Mouse (Mus musculus) cerebellum, adult 9-11 months (tissue): ENCODE measurements around the gene Wdcp.
"Not testable (repeated sequence)": the region's sequence is repeated elsewhere in the genome, so short reads cannot be mapped to it uniquely, and the experiment has no call there.

Source experiments
- DNase-seq: peaks from one replicate; pipeline ENCODE4 v3.0.0; 2022

Gene Wdcp

DNA sequence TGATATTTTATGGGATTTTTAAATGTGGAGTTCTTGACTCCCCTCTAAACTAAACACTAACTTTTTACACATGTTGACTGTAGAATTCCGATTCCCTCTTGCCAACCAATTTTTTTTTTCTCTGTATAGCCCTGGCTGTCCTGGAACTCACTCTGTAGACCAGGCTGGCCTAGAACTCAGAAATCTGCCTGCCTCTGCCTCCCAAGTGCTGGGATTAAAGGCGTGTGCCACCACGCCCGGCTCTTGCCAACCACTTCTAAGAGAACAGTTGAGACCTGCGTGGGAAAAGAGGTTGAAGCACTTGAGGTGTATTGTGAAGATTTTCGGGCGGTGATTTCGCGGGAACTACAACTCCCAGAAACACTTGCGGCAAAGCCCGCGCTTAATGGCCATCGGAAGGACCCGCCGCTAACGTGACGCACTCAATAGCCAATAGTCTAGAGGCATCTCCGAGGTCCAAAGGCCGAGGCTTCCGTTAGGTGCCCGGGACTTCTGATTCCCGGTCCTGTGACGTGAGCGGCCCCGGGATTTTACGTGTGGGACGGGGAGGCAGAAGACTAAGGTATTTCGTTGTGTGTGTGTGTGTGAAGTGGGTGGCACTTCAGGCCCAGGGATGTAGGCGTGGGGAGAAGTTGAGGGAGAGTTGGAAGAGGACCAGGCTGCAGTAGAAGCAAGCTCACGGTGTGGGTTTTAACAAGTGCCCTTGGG, at the start of gene Wdcp:
Gene Wdcp, plus strand, starts transcription at position 414 of the 708 bp plus-strand sequence.
- DNase-seq = peak; percentile 95

DNA sequence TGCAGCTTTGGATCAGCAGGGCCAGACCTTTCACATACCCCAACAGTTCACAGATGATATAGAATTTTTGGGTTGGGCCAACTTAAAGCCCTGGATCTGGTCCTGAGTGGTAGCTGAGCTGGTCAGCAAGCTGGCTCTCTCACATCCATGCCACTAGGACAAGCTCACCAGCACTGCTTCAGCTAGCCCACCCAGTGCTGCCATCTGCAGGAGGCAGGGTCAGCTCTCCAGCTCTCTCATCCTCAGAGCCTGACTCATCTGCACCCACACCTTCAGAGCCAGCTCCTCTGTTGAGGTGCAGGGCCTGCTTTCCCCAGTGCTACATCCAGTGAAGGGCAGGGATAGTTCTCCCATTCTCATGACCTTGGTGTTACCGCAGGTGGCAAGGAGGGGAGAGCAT, 49.4 kb upstream of the Wdcp start:
- DNase-seq = no peak

DNA sequence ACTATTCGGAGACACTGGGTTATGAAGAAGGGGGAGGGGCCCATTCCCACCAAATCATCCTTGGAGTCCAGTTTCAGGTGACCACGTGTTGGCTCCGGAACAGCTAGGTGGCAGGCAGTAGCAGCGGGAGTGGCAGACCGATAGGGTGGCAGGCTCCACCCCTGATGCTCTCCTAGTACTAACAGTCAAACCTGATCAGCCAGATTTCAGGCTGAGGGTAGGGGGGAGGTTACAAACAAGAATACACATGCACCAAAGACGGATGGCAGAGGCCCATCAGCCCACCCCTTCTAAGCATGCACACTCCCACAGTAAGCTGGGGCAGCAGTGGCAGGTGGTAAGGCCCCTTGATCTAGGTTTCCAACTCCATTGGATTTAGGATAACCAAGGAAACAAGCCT, 45.6 kb upstream of the Wdcp start:
- DNase-seq = not testable (repeated sequence)

DNA sequence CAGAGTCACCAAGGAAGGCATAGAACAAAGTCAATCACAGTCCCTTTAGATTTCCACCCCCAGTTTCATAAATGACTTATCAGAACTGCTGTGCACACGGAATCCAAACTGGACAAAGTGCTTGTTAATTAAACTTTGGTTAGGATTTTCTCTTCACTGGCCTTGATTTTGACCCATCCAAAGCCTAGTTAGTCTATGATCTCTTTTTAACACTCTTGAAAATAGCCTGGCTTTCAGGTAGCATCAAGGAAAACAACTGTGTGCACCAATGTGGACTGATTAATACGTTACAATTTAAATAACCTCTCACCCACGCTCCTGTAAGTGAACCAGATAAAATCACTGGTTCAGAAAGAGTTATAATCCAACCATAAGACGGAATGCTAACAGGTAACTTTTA, 32.1 kb upstream of the Wdcp start:
- no peak for DNase-seq

DNA sequence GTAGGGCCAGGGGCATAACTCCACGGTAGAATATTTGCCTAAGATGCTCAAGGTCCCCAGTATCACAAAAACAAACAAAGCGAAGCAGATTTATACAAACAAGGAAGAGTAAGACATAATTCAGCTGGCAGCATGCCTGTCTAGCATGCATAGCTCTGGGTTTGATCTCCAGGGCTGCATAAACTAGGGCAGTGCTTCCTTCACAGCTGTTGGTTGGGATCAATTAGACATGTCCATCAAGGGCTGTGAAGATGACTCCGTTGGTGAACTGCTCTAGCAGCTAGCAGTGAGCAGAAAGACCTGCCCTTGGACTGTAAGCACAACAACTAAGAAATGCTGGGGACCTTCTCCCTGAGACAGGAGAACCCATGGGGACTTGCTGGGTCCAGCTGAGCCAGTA, 31.4 kb upstream of the Wdcp start:
- DNase-seq = no peak

DNA sequence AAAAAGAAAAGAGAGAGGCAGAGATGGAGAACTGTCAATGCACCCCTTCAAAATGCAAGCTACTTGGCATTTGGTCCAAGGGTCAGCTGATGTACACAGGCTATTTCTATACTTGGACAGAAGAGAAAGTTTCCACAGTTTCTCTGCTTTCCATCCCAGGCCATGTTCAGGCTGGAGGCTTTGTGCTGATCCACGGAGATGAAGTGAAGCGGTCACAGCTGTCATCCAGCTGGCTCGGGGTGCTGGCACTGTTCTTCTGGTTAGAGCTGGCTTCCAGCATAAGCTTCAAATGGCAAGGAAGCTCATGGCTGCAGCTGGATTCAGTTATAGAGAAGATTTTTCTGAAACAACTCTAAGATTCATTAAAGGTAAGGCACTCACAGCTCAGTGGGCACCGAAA, 29.5 kb upstream of the Wdcp start:
- no peak for DNase-seq

DNA sequence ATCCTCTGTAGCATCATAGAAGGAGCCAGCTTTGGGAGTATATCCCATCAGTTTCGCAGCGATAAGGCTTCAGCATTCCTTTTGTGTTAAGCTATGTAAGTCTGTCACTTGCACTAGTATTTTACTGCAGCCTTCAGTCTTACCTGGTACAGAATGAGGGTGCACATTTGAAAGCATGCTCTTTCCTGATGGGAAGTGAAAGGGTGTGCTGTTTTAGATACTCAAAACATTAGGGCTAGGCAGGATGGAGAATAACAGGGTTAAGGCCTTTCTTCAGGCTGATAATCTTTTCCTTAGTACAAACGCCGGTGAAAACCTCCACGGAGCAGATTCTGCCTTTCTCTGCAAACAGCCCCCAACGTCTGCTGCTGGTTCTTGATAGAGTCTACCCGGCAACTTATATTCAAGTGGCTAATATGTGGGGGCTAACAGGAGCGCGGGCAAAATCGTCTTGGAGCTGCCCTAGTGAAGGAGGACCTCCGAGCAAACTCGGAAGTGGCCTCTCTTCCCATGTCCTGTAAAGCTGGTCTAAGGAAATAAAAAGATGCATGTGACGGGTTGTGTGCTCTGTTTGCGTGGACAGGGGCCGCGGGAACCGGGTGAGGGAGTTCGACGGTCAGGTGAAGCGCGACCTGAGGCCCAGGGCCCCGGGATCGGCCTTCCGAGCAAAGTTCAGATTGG, 26.3 kb upstream of the Wdcp start:
- no peak for DNase-seq

DNA sequence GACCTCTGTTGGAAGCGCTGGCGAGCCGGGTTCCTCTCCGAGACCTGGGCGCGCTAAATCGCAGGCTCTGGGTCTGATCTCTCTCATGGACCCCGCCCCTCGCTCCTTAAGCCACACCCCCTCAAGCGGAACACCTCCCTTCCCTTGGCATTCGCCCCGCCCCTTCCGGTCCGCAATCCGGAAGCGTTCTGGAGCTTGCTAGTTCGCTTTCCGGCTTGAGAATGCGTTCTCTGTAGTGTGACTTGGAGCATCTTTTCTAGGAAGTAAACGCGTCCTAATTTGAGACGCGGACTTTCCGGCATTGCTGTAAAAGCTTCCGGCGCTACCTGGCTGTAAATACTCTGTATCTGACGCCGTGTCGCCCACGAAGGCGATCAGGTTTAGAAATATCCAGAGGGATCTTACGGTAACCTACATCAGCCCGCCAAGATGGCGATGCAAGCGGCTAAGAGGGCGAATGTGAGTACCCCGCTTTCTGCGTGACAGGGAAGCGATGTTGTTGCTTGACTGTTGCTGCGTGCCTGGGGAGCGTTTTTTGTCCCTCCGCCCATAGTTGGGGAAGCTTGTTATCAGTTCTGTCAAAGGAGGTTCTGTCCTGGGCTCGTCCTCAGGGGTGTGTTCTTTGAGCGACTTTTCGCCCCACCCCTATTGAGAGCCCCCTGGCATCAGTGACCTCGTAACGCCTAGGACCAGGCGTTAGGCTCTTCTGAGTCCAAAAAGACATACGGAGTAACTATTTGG, 25.6 kb upstream of the Wdcp start, which contains the start of gene Sf3b6:
Gene Sf3b6, plus strand, starts transcription at position 184 of the 741 bp plus-strand sequence.
- peak; percentile 98 for DNase-seq

DNA sequence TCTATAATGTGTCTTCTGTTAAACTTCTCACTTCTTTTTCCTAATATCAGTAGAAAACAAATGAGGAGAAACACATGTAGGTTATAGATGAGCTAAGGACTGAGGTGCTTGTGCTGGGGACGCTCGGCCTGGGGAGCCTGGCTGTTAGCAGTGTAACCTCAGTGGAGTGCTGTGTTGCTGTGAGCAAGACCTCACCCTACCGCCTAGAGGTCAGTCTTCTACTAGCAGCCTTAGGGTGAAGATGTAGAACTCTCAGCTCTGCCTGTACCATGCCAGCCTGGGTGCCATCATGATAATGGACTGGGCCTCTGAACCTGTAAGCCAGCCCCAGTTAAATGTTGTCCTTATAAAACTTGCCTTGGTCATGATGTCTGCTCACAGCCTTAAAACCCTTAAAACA, 15.8 kb upstream of the Wdcp start:
- no peak for DNase-seq

DNA sequence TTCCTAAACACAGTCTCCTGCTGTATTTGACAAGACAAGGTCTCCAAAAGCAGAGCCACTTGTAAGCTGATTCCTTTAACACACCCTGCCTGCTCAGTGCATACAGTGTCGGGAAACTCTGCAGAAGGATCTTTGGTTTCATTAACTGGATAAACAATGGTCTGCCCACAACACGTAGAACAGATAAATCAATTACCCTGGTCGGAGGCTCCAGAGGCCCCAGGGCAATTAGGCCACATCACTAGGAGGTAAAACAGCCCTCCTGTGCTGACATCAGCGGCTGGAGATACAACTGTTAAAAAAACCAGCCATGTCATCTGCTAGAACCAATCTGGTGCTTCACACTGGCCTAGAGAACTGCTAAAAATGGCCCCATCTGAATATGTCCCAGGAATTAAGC, 6.1 kb upstream of the Wdcp start:
- DNase-seq = no peak

DNA sequence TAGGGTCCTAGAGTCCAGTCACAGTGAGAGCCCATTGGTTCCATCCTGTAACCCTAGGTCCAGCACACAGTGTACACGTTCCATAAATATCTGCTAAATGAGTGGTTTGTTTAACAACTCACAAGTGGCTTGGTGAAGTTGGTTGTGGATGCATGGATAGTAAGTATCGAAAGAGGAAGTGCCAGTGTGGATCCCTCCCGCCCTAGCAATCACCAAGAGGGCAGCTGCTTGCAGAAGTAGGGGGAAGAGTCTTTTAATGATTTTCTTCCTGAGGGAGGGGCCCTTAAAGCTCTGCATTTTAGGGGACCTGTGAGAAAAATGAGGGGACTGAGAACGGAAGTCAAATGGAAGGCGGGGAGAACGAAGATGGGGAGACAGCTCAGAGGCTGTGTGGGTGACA, 3.1 kb upstream of the Wdcp start:
- DNase-seq = no peak

DNA sequence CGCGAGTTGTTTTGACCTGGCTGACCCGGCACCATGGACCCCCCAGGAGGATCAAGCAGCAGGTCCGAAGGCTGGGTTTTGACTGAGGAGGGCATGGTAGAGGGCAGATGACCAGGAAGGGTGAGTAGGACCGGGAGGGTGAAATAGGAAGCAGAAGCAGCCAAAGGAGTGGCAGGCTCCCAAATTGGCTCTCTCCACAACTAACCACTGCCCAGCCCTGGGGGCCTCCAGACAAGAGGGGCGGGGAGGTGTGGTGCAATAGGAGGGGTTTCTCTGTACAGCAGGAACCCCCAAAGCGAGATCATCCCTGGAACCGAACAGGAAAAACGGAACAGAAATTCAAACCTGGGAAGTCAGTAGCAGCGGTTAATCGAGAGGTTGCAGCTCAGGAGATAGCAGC, 2.4 kb upstream of the Wdcp start:
- DNase-seq = peak; percentile 63

DNA sequence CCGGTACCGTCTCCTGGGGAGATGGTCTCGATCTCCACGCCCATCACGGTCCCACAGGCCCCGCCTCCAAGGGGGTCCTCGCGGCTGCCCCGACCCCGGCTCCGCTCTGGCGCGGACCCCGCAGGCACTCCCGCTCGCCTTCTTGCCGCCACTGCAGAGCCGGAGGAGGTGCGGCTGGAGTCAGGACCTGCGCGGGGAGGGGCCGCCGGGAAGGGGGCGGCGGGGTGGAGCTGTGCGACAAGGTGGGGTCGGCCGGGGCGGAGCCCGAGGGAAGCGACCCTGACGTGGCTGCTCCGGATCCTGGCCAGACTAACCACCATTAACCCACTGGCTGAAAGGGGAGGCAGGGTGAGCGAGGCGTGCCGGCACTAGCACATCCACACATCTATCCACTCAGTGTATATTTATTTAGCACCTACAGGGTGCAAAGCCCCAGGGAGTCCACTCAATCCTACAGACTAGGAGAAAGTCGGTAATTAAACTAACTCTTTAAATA, 1.7 kb upstream of the Wdcp start, which contains the start of gene Fkbp1b:
Gene Fkbp1b, minus strand, starts transcription at position 200 of the 496 bp plus-strand sequence.
- peak; percentile 74 for DNase-seq

DNA sequence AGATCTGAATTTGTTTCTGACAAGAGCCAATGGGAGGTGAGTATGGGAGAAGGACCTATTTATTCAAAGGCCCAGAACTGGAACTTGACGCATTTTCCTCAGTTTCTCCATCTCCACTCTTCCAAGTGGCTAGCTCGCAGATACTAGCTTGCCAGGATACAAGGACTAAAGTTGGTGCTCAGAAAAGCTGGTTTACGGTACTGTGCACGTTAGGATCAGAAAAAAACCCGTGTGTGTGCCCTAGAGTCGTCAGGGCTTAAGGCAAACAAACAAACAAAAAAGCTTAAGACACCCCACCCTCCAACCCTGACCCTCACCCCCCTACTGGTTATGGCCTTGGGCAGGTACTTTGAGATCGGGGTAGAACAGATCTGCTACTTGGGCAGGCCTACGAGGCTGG, 647 bp upstream of the Wdcp start:
- peak; percentile 51 for DNase-seq

DNA sequence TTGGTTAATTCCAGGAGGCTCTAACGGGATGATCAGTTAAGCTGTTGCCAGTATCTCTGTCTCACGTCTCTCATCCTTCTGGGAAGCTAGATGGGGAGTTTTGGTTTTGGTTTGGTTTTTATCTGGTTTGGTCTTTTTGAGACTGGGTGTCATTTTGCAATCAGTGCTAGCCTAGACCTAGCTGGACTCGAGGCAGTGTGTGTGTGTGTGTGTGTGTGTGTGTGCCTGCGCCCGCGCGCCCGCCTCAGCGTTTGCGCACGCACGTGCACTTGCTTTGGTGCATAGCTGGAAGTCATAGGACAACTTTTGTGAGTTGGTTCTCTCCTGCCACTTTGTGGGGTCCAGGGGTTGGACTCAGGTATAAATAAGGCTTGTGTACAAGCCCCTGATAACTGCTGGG, 638 bp downstream of the Wdcp start:
- peak; percentile 39 for DNase-seq

DNA sequence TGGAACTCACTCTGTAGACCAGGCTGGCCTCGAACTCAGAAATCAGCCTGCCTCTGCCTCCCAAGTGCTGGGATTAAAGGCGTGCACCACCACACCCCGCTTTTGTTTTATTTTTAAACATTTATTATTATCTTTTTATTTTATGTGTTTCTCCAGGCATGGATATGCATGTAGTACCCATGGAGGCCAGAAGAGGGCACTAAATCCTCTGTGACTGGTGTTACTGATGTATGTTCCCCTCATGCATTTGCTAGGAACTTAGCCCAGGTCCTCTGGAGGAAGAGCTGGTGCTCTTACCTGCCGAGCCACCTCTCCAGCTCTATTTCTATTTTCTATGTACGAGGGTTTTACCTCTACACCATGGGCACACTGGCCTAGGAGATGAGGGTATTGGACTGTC, 13.1 kb downstream of the Wdcp start:
- no peak for DNase-seq

DNA sequence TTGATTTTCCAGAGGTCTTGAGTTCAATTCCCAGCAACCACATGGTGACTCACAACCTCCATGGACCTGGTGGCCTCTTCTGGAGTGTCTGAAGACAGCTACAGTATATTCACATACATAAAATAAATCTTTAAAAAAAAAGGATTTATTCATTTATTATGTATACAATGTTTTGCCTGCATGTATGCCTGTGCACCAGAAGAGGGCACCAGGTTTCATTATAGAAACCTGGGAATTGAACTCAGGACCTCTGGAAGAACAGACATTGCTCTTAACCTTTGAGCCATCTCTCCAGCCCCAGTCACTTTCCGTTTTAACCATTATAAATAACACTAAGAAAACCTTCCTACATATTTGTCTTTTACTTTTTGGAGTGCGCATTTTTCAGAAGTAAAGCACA, 13.7 kb downstream of the Wdcp start:
- no peak for DNase-seq

DNA sequence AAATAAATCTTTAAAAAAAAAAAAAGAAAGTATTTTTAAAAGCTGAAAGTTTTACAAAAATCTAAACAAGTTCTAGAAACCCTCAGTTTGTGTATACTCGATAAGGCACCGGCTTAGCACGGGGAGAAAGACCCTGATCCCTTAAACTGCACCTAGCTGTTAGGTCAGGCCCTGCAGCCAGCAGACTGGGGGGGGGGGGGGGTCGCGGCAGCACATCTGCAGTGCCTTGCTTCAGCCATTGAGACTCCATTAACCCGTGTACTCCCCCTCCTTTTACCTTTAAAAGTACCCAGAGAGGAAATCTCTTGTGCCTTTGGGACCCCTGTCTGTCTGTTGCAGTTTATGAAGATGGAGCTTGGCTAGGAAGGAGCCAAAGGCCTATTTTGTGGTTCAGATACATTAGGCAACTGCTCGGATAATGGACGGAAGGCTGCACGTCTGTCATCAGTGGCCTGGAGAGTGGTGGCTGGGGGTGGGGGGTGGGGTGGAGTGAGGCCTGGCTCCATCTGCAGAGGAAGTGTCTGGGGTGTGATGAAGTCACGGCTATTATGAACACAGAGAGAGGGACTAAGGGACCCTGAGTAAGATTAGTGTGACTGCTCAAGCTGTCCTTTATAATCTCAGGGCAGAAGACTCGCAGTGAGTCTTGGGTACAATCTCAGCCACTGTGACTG, 16.3 kb downstream of the Wdcp start:
- no peak for DNase-seq

DNA sequence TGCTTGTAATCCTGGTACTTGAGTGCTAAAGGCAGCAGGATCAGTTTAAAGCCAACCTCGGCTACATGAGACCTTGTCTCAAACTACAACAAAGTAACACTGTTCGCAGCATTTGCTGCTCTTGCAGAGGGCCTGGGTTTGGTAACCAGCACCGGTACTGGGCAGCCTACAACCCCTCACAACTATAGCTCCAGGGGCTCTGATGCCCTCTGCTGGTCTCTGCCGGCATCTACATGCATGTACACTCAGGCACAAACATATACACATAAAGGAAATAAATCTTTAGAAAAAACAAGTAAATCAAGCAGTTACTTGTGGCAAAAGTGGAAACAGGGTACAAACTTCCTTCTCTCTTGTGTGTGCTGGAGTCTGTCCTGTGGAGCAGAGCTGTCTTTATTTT, 19.6 kb downstream of the Wdcp start:
- DNase-seq = no peak

DNA sequence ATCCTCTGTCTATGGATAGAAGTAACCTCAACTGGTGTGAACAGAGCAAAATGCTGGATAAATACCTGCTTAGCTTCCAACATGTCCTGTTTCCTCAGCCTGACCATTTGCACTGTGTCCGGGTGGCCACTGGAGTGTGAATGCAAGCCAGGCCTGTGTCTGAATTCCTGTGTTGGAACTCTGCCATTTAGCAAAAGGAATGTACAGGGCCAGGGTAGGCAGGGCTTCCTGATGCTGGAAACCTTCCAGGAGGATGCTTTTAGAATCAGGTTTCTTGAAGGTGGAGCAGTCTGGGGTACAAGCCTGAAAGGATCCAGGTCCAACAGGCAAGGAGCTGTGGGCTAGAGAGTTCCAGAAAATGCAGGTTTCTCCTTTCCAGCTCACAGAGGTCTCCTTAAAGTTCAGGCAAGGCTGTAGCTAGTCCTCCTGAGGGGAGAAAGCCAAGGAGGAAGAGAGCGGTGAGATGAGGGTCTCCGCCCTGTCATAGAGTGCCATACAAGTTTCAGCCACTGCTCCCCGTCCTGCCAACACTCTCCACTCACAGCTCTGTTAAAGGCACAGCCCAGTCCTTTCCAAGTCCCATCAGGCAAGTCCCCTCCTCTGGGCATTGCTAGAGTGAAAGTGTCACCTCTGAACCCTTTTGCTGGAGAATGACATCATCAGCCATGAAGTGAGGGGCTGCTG, 20.7 kb downstream of the Wdcp start:
- DNase-seq = peak; percentile 59

DNA sequence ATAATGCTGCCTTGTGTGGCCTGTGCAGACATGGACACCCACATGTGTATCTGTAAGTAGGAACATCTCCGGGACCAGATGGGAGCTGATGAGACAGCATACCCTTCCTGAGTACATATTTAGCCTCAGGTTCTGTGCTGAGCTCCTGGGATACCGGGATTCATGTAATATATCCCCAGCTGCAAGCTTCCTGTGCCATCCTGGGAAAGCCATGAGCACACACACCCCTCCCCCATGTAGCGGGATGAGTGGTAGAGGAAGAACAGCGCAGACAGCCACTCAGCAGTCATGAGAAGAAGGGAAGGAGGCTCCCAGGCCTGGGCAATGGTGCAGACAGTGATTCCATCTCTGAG, 21.2 kb downstream of the Wdcp start:
- DNase-seq = no peak

DNA sequence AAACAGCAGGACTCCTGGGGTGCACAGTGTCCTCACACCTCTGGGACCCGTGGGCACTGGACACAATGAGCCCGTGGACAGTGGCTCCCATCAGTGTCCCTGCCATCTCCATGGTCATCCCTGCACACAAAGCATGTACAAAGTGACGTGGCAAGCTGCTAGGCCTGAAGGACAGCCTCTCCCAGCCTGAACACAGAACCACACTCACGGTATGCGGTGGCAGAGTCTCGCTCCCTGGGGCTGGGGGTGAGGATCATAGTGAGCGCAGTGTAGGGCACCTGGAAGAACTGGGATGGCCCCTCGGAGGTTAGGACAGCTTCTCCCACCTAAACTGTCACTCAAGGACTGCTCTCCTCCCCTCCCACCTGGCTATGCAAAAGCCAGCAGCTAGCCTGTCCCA, 25.8 kb downstream of the Wdcp start:
- no peak for DNase-seq

DNA sequence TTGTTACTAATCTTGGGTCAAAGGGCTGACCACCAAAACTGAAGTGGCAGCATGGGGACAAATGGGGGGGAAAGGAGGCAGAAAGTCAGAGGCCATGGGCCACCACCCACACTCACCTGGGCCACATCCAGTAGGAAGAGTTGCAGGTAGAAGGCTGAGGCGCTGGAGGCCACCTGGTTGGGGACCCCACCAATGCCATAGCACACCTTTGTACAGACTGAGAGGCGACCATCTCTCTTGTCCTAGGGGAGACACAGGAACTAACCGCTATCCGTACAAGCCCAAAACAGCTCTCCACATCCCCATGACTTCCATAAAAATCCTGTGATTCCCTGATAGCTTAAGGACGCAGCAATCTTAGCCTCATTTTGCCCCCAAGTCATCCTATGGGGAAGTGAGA, 28.2 kb downstream of the Wdcp start:
- no peak for DNase-seq
